Mouse (Mus musculus): ENCODE results near the gene 4930467E23Rik.
"Not testable (repeated sequence)": the region's sequence is repeated elsewhere in the genome, so short reads cannot be mapped to it uniquely, and the experiment has no call there.

Gene 4930467E23Rik

GRCm38 (mm10) chr8:19781328-19782114 lies 52.1 kb downstream of the 4930467E23Rik start:
- DNase-seq, result not testable (repeated sequence)

- not testable (repeated sequence) for DNase-seq
Measured at GRCm38 (mm10) chr8:19782736-19783135, 53.4 kb downstream of the 4930467E23Rik start.

- not testable (repeated sequence) for DNase-seq
Measured at GRCm38 (mm10) chr8:19783860-19784259, 54.5 kb downstream of the 4930467E23Rik start.

GRCm38 (mm10) chr8:19784554-19785364 lies 55.4 kb downstream of the 4930467E23Rik start:
- DNase-seq, result peak; percentile 99

- DNase-seq, result not testable (repeated sequence)
Measured at GRCm38 (mm10) chr8:19792696-19793095, 63.3 kb downstream of the 4930467E23Rik start.

Data from right cerebral cortex, adult 18-20 months (tissue).